Mouse (Mus musculus) heart, embryonic 13.5 days (tissue): ENCODE results near the gene Actr3b. TPM values are rescaled to one million over a fixed set of nuclear protein-coding genes. Genes with fewer than 3 reads are reported as not detected.
A peak's percentile ranks its signal among the peaks of the same experiment; 100 is the strongest.
"Not testable (repeated sequence)": the region's sequence is repeated elsewhere in the genome, so short reads cannot be mapped to it uniquely, and the experiment has no call there.

Source experiments
- ATAC-seq: fragments of 200-750 bp; cut with Nextera tagmentation; 2 replicates; pipeline ENCODE4 v1.8.0; 2017; ENCODE audit warnings: moderate TSS enrichment; ENCODE audit not compliant: insufficient number of reproducible peaks, low FRiP score, low TSS enrichment; ENCODE audit errors: extremely low read depth
- H3K27ac ChIP-seq: fragments of 300-500 bp; sonication (generic); replicated peaks from 2 replicates; pipeline ENCODE4 v1.5.1; 2015; ENCODE audit warnings: moderate library complexity, mild to moderate bottlenecking, inconsistent platforms
- H3K27me3 ChIP-seq: fragments of 300-500 bp; sonication (generic); replicated peaks from 2 replicates; pipeline ENCODE4 v1.6.1; 2015; ENCODE audit warnings: mild to moderate bottlenecking, inconsistent platforms
- H3K36me3 ChIP-seq: fragments of 300-500 bp; sonication (generic); 2 replicates; pipeline ENCODE4 v1.6.1; 2015; ENCODE audit warnings: mild to moderate bottlenecking, inconsistent platforms
- H3K4me1 ChIP-seq: fragments of 300-500 bp; sonication (generic); 2 replicates; pipeline ENCODE4 v1.6.1; 2015; ENCODE audit warnings: inconsistent platforms
- H3K4me2 ChIP-seq: fragments of 300-500 bp; sonication (generic); 2 replicates; pipeline ENCODE4 v1.6.1; 2015; ENCODE audit warnings: inconsistent platforms, mild to moderate bottlenecking, moderate library complexity
- H3K4me3 ChIP-seq: fragments of 300-500 bp; sonication (generic); 2 replicates; pipeline ENCODE4 v1.5.1; 2015; ENCODE audit warnings: moderate library complexity, mild to moderate bottlenecking, inconsistent platforms
- H3K9ac ChIP-seq: fragments of 300-500 bp; sonication (generic); 2 replicates; pipeline ENCODE4 v1.6.1; 2015; ENCODE audit warnings: inconsistent platforms, mild to moderate bottlenecking, moderate library complexity
- H3K9me3 ChIP-seq: fragments of 300-500 bp; sonication (generic); 2 replicates; pipeline ENCODE4 v1.6.1; 2016; ENCODE audit warnings: inconsistent platforms
- WGBS: fragments of 180-500 bp; shearing (Covaris S2); methylation state at CpG from one replicate; pipeline ENCODE4 v1.1.7; 2015; ENCODE audit warnings: mixed read lengths; 5-methylcytosine and 5-hydroxymethylcytosine counted together
- polyA plus RNA-seq: library from polyadenylated mRNA; unstranded; fragments of >200 nt; fragmentation: Nextera tagmentation; extraction: Ambion mirVana; gene quantifications from 2 replicates; pipeline ENCODE4 v1.2.1, GENCODE M21; 2015

The Actr3b gene
- polyA plus RNA-seq, result 34.4 and 40.0 TPM in 2 replicates

GRCm38 (mm10) chr5:25759460-25760409, at the start of gene Actr3b:
Actr3b (plus strand) TSS chr5:25759997.
- peak within 1 kb of the TSS; percentile 93 for H3K4me2 ChIP-seq
- peak; percentile 89 for ATAC-seq
- no peaks in the 10 kb centered on the region for H3K9me3 ChIP-seq
- peaks cover 41% of the 10 kb centered on the region for H3K4me1 ChIP-seq
- peak within 1 kb of the TSS; percentile 74 for H3K4me3 ChIP-seq
- H3K27me3 ChIP-seq, result no peaks in the 10 kb centered on the region
- peak within 1 kb of the TSS; percentile 87 for H3K9ac ChIP-seq
- peak within 1 kb of the TSS; percentile 74 for H3K27ac ChIP-seq
- WGBS, result 2% methylated on average over 44 of the region's 45 CpGs
- no peaks in the 10 kb centered on the region for H3K36me3 ChIP-seq

GRCm38 (mm10) chr5:25713001-25713706, 46.6 kb upstream of the Actr3b start:
- not testable (repeated sequence) for H3K27me3 ChIP-seq, ATAC-seq, H3K36me3 ChIP-seq, H3K9ac ChIP-seq, H3K9me3 ChIP-seq, H3K27ac ChIP-seq, H3K4me3 ChIP-seq, H3K4me1 ChIP-seq, H3K4me2 ChIP-seq
- 87% methylated on average over 4 of the region's 4 CpGs for WGBS

- no peak for ATAC-seq
- no peak overlapping the region for H3K9ac ChIP-seq
- H3K4me2 ChIP-seq, result no peak overlapping the region
- H3K9me3 ChIP-seq, result no peaks in the 10 kb centered on the region
- H3K4me3 ChIP-seq, result no peak overlapping the region
- WGBS, result 79% methylated on average over 4 of the region's 4 CpGs
- H3K27ac ChIP-seq, result no peak overlapping the region
- H3K27me3 ChIP-seq, result 0 out of 2 replicates have a peak, but pooled peaks cover 2% of the 10 kb centered on the region
- peaks cover 3% of the 10 kb centered on the region for H3K4me1 ChIP-seq
- no peaks in the 10 kb centered on the region for H3K36me3 ChIP-seq
Measured at GRCm38 (mm10) chr5:25719390-25719789, 40.4 kb upstream of the Actr3b start.

GRCm38 (mm10) chr5:25723016-25723415, 36.8 kb upstream of the Actr3b start:
- Histone ChIP-seq H3K4me3 (no peak overlapping the region), H3K36me3 (no peaks in the 10 kb centered on the region), H3K9me3 (no peaks in the 10 kb centered on the region), H3K4me2 (no peak overlapping the region), H3K9ac (no peak overlapping the region), H3K27ac (no peak overlapping the region), H3K4me1 (peaks cover 3% of the 10 kb centered on the region), H3K27me3 (0 out of 2 replicates have a peak, but pooled peaks cover 2% of the 10 kb centered on the region)
- 69% methylated on average over 2 of the region's 2 CpGs for WGBS
- ATAC-seq, result no peak

- H3K36me3 ChIP-seq, result no peaks in the 10 kb centered on the region
- 0 out of 2 replicates have a peak, but pooled peaks cover 2% of the 10 kb centered on the region for H3K27me3 ChIP-seq
- H3K27ac ChIP-seq, result no peak overlapping the region
- no peak overlapping the region for H3K4me3 ChIP-seq
- no peak overlapping the region for H3K4me2 ChIP-seq
- no peak for ATAC-seq
- H3K4me1 ChIP-seq, result peaks cover 3% of the 10 kb centered on the region
- WGBS, result 29% methylated on average over 1 of the region's 1 CpGs
- H3K9me3 ChIP-seq, result no peaks in the 10 kb centered on the region
- H3K9ac ChIP-seq, result no peak overlapping the region
Measured at GRCm38 (mm10) chr5:25724134-25724675, 35.6 kb upstream of the Actr3b start.

- no peaks in the 10 kb centered on the region for H3K27me3 ChIP-seq
- no peaks in the 10 kb centered on the region for H3K36me3 ChIP-seq
- H3K4me3 ChIP-seq, result no peak overlapping the region
- H3K4me1 ChIP-seq, result no peaks in the 10 kb centered on the region
- 3% methylated on average over 1 of the region's 1 CpGs for WGBS
- no peak overlapping the region for H3K9ac ChIP-seq
- no peaks in the 10 kb centered on the region for H3K9me3 ChIP-seq
- H3K27ac ChIP-seq, result no peak overlapping the region
- H3K4me2 ChIP-seq, result no peak overlapping the region
- no peak for ATAC-seq
Measured at GRCm38 (mm10) chr5:25734318-25734717, 25.5 kb upstream of the Actr3b start.

- Histone ChIP-seq H3K36me3 (no peaks in the 10 kb centered on the region), H3K9me3 (no peaks in the 10 kb centered on the region), H3K27ac (no peak overlapping the region), H3K9ac (peak overlapping the region; percentile 47; the same call in 1 of the 2 replicates), H3K4me2 (no peak overlapping the region), H3K4me1 (no peaks in the 10 kb centered on the region), H3K27me3 (no peaks in the 10 kb centered on the region), H3K4me3 (no peak overlapping the region)
- WGBS, result 67% methylated on average over 2 of the region's 2 CpGs
- ATAC-seq, result no peak
Measured at GRCm38 (mm10) chr5:25735861-25736260, 23.9 kb upstream of the Actr3b start.

- no peak overlapping the region for H3K4me2 ChIP-seq
Measured at GRCm38 (mm10) chr5:25738448-25738847, 21.3 kb upstream of the Actr3b start.

GRCm38 (mm10) chr5:25738902-25739301, 20.9 kb upstream of the Actr3b start:
- not testable (repeated sequence) for H3K4me1 ChIP-seq, H3K36me3 ChIP-seq, H3K27me3 ChIP-seq, H3K4me2 ChIP-seq, H3K9ac ChIP-seq, H3K4me3 ChIP-seq, H3K9me3 ChIP-seq, H3K27ac ChIP-seq, ATAC-seq
- 78% methylated on average over 1 of the region's 1 CpGs for WGBS

More at GRCm38 (mm10) chr5:25738448-25738847, 21.3 kb upstream of the Actr3b start:
- 64% methylated on average over 3 of the region's 3 CpGs for WGBS
- ATAC-seq, result no peak
- no peak overlapping the region for H3K27ac ChIP-seq
- no peak overlapping the region for H3K4me3 ChIP-seq
- no peaks in the 10 kb centered on the region for H3K9me3 ChIP-seq
- H3K4me1 ChIP-seq, result no peaks in the 10 kb centered on the region
- no peaks in the 10 kb centered on the region for H3K27me3 ChIP-seq
- H3K36me3 ChIP-seq, result no peaks in the 10 kb centered on the region
- H3K9ac ChIP-seq, result no peak overlapping the region

- no peak overlapping the region for H3K4me3 ChIP-seq
- H3K9ac ChIP-seq, result no peak overlapping the region
- H3K4me2 ChIP-seq, result no peak overlapping the region
- H3K27ac ChIP-seq, result peak overlapping the region; percentile 82
- no peak for ATAC-seq
- no peaks in the 10 kb centered on the region for H3K27me3 ChIP-seq
- H3K9me3 ChIP-seq, result no peaks in the 10 kb centered on the region
- peaks cover 46% of the 10 kb centered on the region for H3K4me1 ChIP-seq
- H3K36me3 ChIP-seq, result no peaks in the 10 kb centered on the region
Measured at GRCm38 (mm10) chr5:25747904-25748303, 11.9 kb upstream of the Actr3b start.

GRCm38 (mm10) chr5:25748613-25749012, 11.2 kb upstream of the Actr3b start:
- Histone ChIP-seq H3K9ac (no peak overlapping the region), H3K4me3 (no peak overlapping the region), H3K27me3 (no peaks in the 10 kb centered on the region), H3K4me2 (no peak overlapping the region), H3K9me3 (no peaks in the 10 kb centered on the region), H3K36me3 (no peaks in the 10 kb centered on the region), H3K27ac (peak overlapping the region; percentile 82), H3K4me1 (peaks cover 53% of the 10 kb centered on the region)
- WGBS, result 21% methylated on average over 3 of the region's 3 CpGs
- ATAC-seq, result no peak; the same call in 1 of the 2 replicates
